Mouse (Mus musculus) E14TG2a.4 (cell line): Measurements from ENCODE around the gene Polr2a.
"Not testable (repeated sequence)": the region's sequence is repeated elsewhere in the genome, so short reads cannot be mapped to it uniquely, and the experiment has no call there.

ENCODE experiments used
- H3K27me3 ChIP-seq: 2 replicates; pipeline ENCODE4 v1.6.1; 2014; ENCODE audit warnings: low read length, control low read depth; ENCODE audit not compliant: insufficient read depth
- H3K36me3 ChIP-seq: 2 replicates; pipeline ENCODE4 v1.6.1; 2014; ENCODE audit warnings: low read length, control low read depth; ENCODE audit not compliant: insufficient read depth
- H3K4me1 ChIP-seq: replicated peaks from 2 replicates; pipeline ENCODE4 v1.6.1; 2014; ENCODE audit warnings: low read depth, low read length, control low read depth
- H3K4me3 ChIP-seq: replicated peaks from 2 replicates; pipeline ENCODE4 v1.5.1; 2014; ENCODE audit warnings: mild to moderate bottlenecking, low read length
- H3K9me3 ChIP-seq: 2 replicates; pipeline ENCODE4 v1.6.1; 2014; ENCODE audit warnings: low read length, control low read depth
- CTCF ChIP-seq: conservative IDR thresholded peaks from 2 replicates; pipeline ENCODE4 v1.5.1; 2014; ENCODE audit warnings: low read length
- NANOG ChIP-seq: IDR thresholded peaks from 2 replicates; pipeline ENCODE4 v1.6.1; 2014; ENCODE audit warnings: borderline replicate concordance, low read length, mixed read lengths
- POU5F1 ChIP-seq: IDR thresholded peaks from 2 replicates; pipeline ENCODE4 v1.6.1; 2014; ENCODE audit warnings: low read length, borderline replicate concordance

Gene Polr2a

GRCm38 (mm10) chr11:69709554-69710446 lies 48.6 kb downstream of the Polr2a start:
- H3K4me3 ChIP-seq: peak overlapping the region; percentile 35
- no peaks in the 10 kb centered on the region for H3K36me3 ChIP-seq
- TF ChIP-seq CTCF (no peak), NANOG (no peak), POU5F1 (no peak)
- no peaks in the 10 kb centered on the region for H3K27me3 ChIP-seq
- H3K4me1 ChIP-seq: peaks cover 82% of the 10 kb centered on the region
- H3K9me3 ChIP-seq: no peaks in the 10 kb centered on the region

GRCm38 (mm10) chr11:69708614-69709265 lies 49.7 kb downstream of the Polr2a start:
- H3K9me3 ChIP-seq: no peaks in the 10 kb centered on the region
- H3K36me3 ChIP-seq: no peaks in the 10 kb centered on the region
- no peaks in the 10 kb centered on the region for H3K27me3 ChIP-seq
- TF ChIP-seq POU5F1 (no peak), NANOG (no peak), CTCF (no peak)
- peaks cover 75% of the 10 kb centered on the region for H3K4me1 ChIP-seq
- peak overlapping the region; percentile 14; the same call in 1 of the 2 replicates for H3K4me3 ChIP-seq

- Histone ChIP-seq H3K4me3 (peak overlapping the region; percentile 14; the same call in 1 of the 2 replicates), H3K27me3 (no peaks in the 10 kb centered on the region), H3K9me3 (no peaks in the 10 kb centered on the region), H3K4me1 (peaks cover 72% of the 10 kb centered on the region), H3K36me3 (no peaks in the 10 kb centered on the region)
- no peak for TF ChIP-seq NANOG
- TF ChIP-seq CTCF: no peak
- no peak for TF ChIP-seq POU5F1
These were observed 50.5 kb downstream of the Polr2a start for GRCm38 (mm10) chr11:69707873-69708381.

GRCm38 (mm10) chr11:69707480-69707847 lies 51.0 kb downstream of the Polr2a start:
- Histone ChIP-seq H3K4me1 (peaks cover 76% of the 10 kb centered on the region), H3K9me3 (no peaks in the 10 kb centered on the region), H3K4me3 (peak overlapping the region; percentile 67), H3K36me3 (no peaks in the 10 kb centered on the region), H3K27me3 (no peaks in the 10 kb centered on the region)
- no peak for TF ChIP-seq NANOG

GRCm38 (mm10) chr11:69706775-69707479 lies 51.5 kb downstream of the Polr2a start:
- Histone ChIP-seq H3K36me3 (no peaks in the 10 kb centered on the region), H3K27me3 (no peaks in the 10 kb centered on the region), H3K9me3 (no peaks in the 10 kb centered on the region), H3K4me3 (peak overlapping the region; percentile 67), H3K4me1 (peaks cover 80% of the 10 kb centered on the region)
- TF ChIP-seq NANOG (no peak), CTCF (no peak), POU5F1 (no peak)

- Histone ChIP-seq H3K27me3 (no peaks in the 10 kb centered on the region), H3K36me3 (no peaks in the 10 kb centered on the region), H3K4me3 (peak overlapping the region; percentile 48), H3K4me1 (peaks cover 80% of the 10 kb centered on the region), H3K9me3 (no peaks in the 10 kb centered on the region)
- TF ChIP-seq POU5F1 (no peak), CTCF (no peak), NANOG (no peak)
These were observed 53.8 kb downstream of the Polr2a start for GRCm38 (mm10) chr11:69704613-69705010.

- peak overlapping the region; percentile 24 for H3K4me3 ChIP-seq
- H3K4me1 ChIP-seq: peaks cover 79% of the 10 kb centered on the region
- H3K36me3 ChIP-seq: no peaks in the 10 kb centered on the region
- no peaks in the 10 kb centered on the region for H3K27me3 ChIP-seq
- H3K9me3 ChIP-seq: no peaks in the 10 kb centered on the region
- TF ChIP-seq NANOG: peak; percentile 90
- TF ChIP-seq CTCF: no peak
These were observed 54.4 kb downstream of the Polr2a start for GRCm38 (mm10) chr11:69703814-69704612.

GRCm38 (mm10) chr11:69703381-69703780 lies 55.1 kb downstream of the Polr2a start:
- not testable (repeated sequence) for H3K4me3 ChIP-seq, H3K9me3 ChIP-seq, H3K27me3 ChIP-seq, H3K36me3 ChIP-seq
- peaks cover 77% of the 10 kb centered on the region for H3K4me1 ChIP-seq

GRCm38 (mm10) chr11:69702886-69703285 lies 55.6 kb downstream of the Polr2a start:
- not testable (repeated sequence) for H3K27me3 ChIP-seq, H3K4me3 ChIP-seq, H3K9me3 ChIP-seq, H3K36me3 ChIP-seq
- peaks cover 75% of the 10 kb centered on the region for H3K4me1 ChIP-seq
